Mouse (Mus musculus): ENCODE data around the gene Hspb7. TPM values are rescaled to one million over a fixed set of nuclear protein-coding genes. Genes with fewer than 3 reads are reported as not detected.

The Hspb7 gene
- total RNA-seq (2021) (1,000 to 10,000 TPM; 1,066 to 1,498 TPM), polyA plus RNA-seq (2012; rRNA removed) (973 and 1,028 TPM in 2 replicates)
- long read RNA-seq, transcript Hspb7-201 (3 exons, 2,769 nt) = major isoform, 160 of 238 reads
- long read RNA-seq, partial matches to known transcripts = 77 of 238 reads
- long read RNA-seq, other reads (novel, unspliced or antisense) = 1 of 238 reads

- Histone ChIP-seq H3K79me2 (replicated peaks; ENCODE audit: control insufficient read depth, insufficient read depth, low read length) (no peaks in the 10 kb centered on the region), H3K4me3 (peak within 1 kb of the TSS; percentile 59), H3K36me3 (ENCODE audit: control insufficient read depth, insufficient read depth, low read length) (no peaks in the 10 kb centered on the region), H3K27me3 (ENCODE audit: control insufficient read depth, insufficient read depth, low read length) (no peaks in the 10 kb centered on the region), H3K4me1 (ENCODE audit: control insufficient read depth, insufficient read depth, low read length) (no peaks in the 10 kb centered on the region; the same call in 1 of the 2 replicates), H3K9ac (ENCODE audit: low read depth, low read length) (peak within 1 kb of the TSS; percentile 85), H3K27ac (peak within 1 kb of the TSS; percentile 96)
- TF ChIP-seq CTCF (IDR thresholded peaks at IDR 0.05) = no peak
- no peak for TF ChIP-seq EP300 (IDR thresholded peaks at IDR 0.05; ENCODE audit: insufficient read depth, low read depth, low read length)
- no peak for TF ChIP-seq POLR2A (IDR thresholded peaks at IDR 0.05; ENCODE audit: insufficient read depth, low read depth, low read length)
- DNase-seq = no peak
- intact Hi-C loops (cut with DNase I) = no loop called here
- 45% methylated on average over 9 of the region's 9 CpGs for WGBS
Measured at GRCm38 (mm10) chr4:141420192-141420829, at the start of gene Hspb7. TSS of gene Hspb7 (plus strand) at chr4:141420779.

- no peak overlapping the region for H3K9ac ChIP-seq (ENCODE audit: low read depth, low read length)
- H3K36me3 ChIP-seq (ENCODE audit: control insufficient read depth, insufficient read depth, low read length) = no peaks in the 10 kb centered on the region
- 95% methylated on average over 5 of the region's 5 CpGs for WGBS
- H3K79me2 ChIP-seq (replicated peaks; ENCODE audit: control insufficient read depth, insufficient read depth, low read length) = no peaks in the 10 kb centered on the region
- DNase-seq = no peak
- H3K27me3 ChIP-seq (ENCODE audit: control insufficient read depth, insufficient read depth, low read length) = 0 out of 2 replicates have a peak, but pooled peaks cover 2% of the 10 kb centered on the region
- no peak overlapping the region for H3K4me3 ChIP-seq
- H3K27ac ChIP-seq = no peak overlapping the region
- no peak for TF ChIP-seq CTCF (IDR thresholded peaks at IDR 0.05)
- no peak for TF ChIP-seq POLR2A (IDR thresholded peaks at IDR 0.05; ENCODE audit: insufficient read depth, low read depth, low read length)
- no peak for TF ChIP-seq EP300 (IDR thresholded peaks at IDR 0.05; ENCODE audit: insufficient read depth, low read depth, low read length)
- intact Hi-C loops (cut with DNase I) = no loop called here
- no peaks in the 10 kb centered on the region for H3K4me1 ChIP-seq (ENCODE audit: control insufficient read depth, insufficient read depth, low read length)
Measured at GRCm38 (mm10) chr4:141372426-141372825, 48.2 kb upstream of the Hspb7 start.

GRCm38 (mm10) chr4:141379674-141380073, 40.9 kb upstream of the Hspb7 start:
- Histone ChIP-seq H3K4me3 (no peak overlapping the region), H3K9ac (ENCODE audit: low read depth, low read length) (no peak overlapping the region), H3K79me2 (replicated peaks; ENCODE audit: control insufficient read depth, insufficient read depth, low read length) (no peaks in the 10 kb centered on the region), H3K36me3 (ENCODE audit: control insufficient read depth, insufficient read depth, low read length) (no peaks in the 10 kb centered on the region), H3K27me3 (ENCODE audit: control insufficient read depth, insufficient read depth, low read length) (peaks cover 3% of the 10 kb centered on the region), H3K4me1 (ENCODE audit: control insufficient read depth, insufficient read depth, low read length) (no peaks in the 10 kb centered on the region), H3K27ac (no peak overlapping the region)
- no peak for DNase-seq
- intact Hi-C loops (cut with DNase I) = no loop called here
- WGBS = 67% methylated on average over 8 of the region's 8 CpGs
- TF ChIP-seq CTCF (IDR thresholded peaks at IDR 0.05) = no peak
- TF ChIP-seq POLR2A (IDR thresholded peaks at IDR 0.05; ENCODE audit: insufficient read depth, low read depth, low read length) = no peak
- TF ChIP-seq EP300 (IDR thresholded peaks at IDR 0.05; ENCODE audit: insufficient read depth, low read depth, low read length) = no peak

- 2% methylated on average over 25 of the region's 25 CpGs for WGBS
- TF ChIP-seq CTCF (IDR thresholded peaks at IDR 0.05) (no peak), EP300 (IDR thresholded peaks at IDR 0.05; ENCODE audit: insufficient read depth, low read depth, low read length) (no peak), POLR2A (IDR thresholded peaks at IDR 0.05; ENCODE audit: insufficient read depth, low read depth, low read length) (no peak)
- H3K27me3 ChIP-seq (ENCODE audit: control insufficient read depth, insufficient read depth, low read length) = peaks cover 3% of the 10 kb centered on the region
- no peak for DNase-seq
- intact Hi-C loops (cut with DNase I) = no loop called here
- H3K4me3 ChIP-seq = no peak overlapping the region
- H3K79me2 ChIP-seq (replicated peaks; ENCODE audit: control insufficient read depth, insufficient read depth, low read length) = no peaks in the 10 kb centered on the region
- no peaks in the 10 kb centered on the region for H3K36me3 ChIP-seq (ENCODE audit: control insufficient read depth, insufficient read depth, low read length)
- no peak overlapping the region for H3K27ac ChIP-seq
- H3K4me1 ChIP-seq (ENCODE audit: control insufficient read depth, insufficient read depth, low read length) = no peaks in the 10 kb centered on the region; the same call in 1 of the 2 replicates
- no peak overlapping the region for H3K9ac ChIP-seq (ENCODE audit: low read depth, low read length)
Measured at GRCm38 (mm10) chr4:141382406-141382805, 38.2 kb upstream of the Hspb7 start.

GRCm38 (mm10) chr4:141385275-141385674, 35.3 kb upstream of the Hspb7 start:
- 2% methylated on average over 7 of the region's 7 CpGs for WGBS
- intact Hi-C loops (cut with DNase I) = loop anchor here (5.0 kb wide), 1 partner anchor 472 kb away; no protein-coding TSS in a partner anchor
- peak; percentile 28 to 49 for DNase-seq

GRCm38 (mm10) chr4:141386150-141386549, 34.4 kb upstream of the Hspb7 start:
- Histone ChIP-seq H3K27ac (no peak overlapping the region), H3K4me1 (ENCODE audit: control insufficient read depth, insufficient read depth, low read length) (no peaks in the 10 kb centered on the region; the same call in 1 of the 2 replicates), H3K9ac (ENCODE audit: low read depth, low read length) (no peak overlapping the region), H3K27me3 (ENCODE audit: control insufficient read depth, insufficient read depth, low read length) (peaks cover 3% of the 10 kb centered on the region), H3K36me3 (ENCODE audit: control insufficient read depth, insufficient read depth, low read length) (no peaks in the 10 kb centered on the region), H3K79me2 (replicated peaks; ENCODE audit: control insufficient read depth, insufficient read depth, low read length) (no peaks in the 10 kb centered on the region), H3K4me3 (no peak overlapping the region)
- 72% methylated on average over 7 of the region's 7 CpGs for WGBS
- no peak for DNase-seq
- intact Hi-C loops (cut with DNase I) = loop anchor here (5.0 kb wide), 1 partner anchor 471 kb away; no protein-coding TSS in a partner anchor
- TF ChIP-seq CTCF (IDR thresholded peaks at IDR 0.05) (no peak; the same call in 1 of the 2 replicates), POLR2A (IDR thresholded peaks at IDR 0.05; ENCODE audit: insufficient read depth, low read depth, low read length) (no peak), EP300 (IDR thresholded peaks at IDR 0.05; ENCODE audit: insufficient read depth, low read depth, low read length) (no peak)

More at GRCm38 (mm10) chr4:141385275-141385674, 35.3 kb upstream of the Hspb7 start:
- no peak for TF ChIP-seq POLR2A (IDR thresholded peaks at IDR 0.05; ENCODE audit: insufficient read depth, low read depth, low read length)
- peak; percentile 89 for TF ChIP-seq CTCF (IDR thresholded peaks at IDR 0.05)
- TF ChIP-seq EP300 (IDR thresholded peaks at IDR 0.05; ENCODE audit: insufficient read depth, low read depth, low read length) = 0 out of 2 replicates have a peak, but pooled peaks have one; percentile 33
- no peak overlapping the region for H3K9ac ChIP-seq (ENCODE audit: low read depth, low read length)
- H3K4me3 ChIP-seq = no peak overlapping the region
- no peaks in the 10 kb centered on the region; the same call in 1 of the 2 replicates for H3K4me1 ChIP-seq (ENCODE audit: control insufficient read depth, insufficient read depth, low read length)
- H3K36me3 ChIP-seq (ENCODE audit: control insufficient read depth, insufficient read depth, low read length) = no peaks in the 10 kb centered on the region
- no peaks in the 10 kb centered on the region for H3K79me2 ChIP-seq (replicated peaks; ENCODE audit: control insufficient read depth, insufficient read depth, low read length)
- H3K27me3 ChIP-seq (ENCODE audit: control insufficient read depth, insufficient read depth, low read length) = peaks cover 3% of the 10 kb centered on the region
- H3K27ac ChIP-seq = no peak overlapping the region

All from heart, adult 2 months (tissue).